23 mouse cellular contexts compared by ENCODE assay signal in the genomic region with DNA sequence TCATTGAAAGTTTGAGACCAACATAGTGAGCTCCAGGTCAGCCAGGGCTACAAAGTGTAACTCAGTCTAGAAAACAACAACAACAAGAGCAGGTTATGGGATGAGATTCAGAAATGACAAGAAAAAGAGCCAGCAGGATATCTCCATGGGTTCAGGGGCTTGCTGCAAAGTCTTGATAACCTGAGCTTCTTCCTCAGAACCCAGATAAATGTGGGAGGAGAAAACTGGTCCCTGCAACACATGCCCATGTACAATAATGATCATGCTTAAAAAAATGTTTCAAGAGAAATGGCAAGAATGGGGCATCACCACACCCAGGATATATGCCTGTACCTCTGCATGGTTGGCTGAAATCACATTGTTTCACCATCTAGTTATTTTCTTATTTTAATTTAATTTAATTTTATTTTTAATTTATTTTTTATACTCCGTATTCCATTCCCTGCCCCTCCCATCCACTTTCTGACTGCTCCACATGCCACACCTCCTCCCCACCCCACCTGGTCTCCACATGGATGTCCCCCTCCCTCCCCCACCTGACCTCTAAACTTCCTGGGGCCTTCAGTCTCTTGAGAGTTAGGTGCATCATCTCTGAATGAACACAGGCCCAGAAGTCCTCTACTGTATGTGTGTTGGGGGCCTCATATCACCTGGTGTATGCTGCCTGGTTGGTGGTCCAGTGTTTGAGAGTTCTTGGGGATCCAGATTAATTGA. TPM values are rescaled to one million over a fixed set of nuclear protein-coding genes. Genes with fewer than 3 reads are reported as not detected.
A peak's percentile ranks its signal among the peaks of the same experiment; 100 is the strongest.
DNase-seq lines count a peak whose midpoint lies in the region; ATAC-seq and TF ChIP-seq lines count a peak whose summit lies in the region.
"Had no signal": no experiment of that assay in that cellular context is flagged by ENCODE, and none has a peak within 500 bp of the region (broad histone marks: within the 10 kb centered on the region; RNA-seq: fewer than 3 reads in every experiment).

No protein-coding gene starts in this region.

- H3K79me2 ChIP-seq in MEL (ENCODE audit: control insufficient read depth, insufficient read depth, low read length, poor library complexity) = no peaks in the 10 kb centered on the region

- no peak overlapping the region for H3K4me3 ChIP-seq in MEL (ENCODE audit: control insufficient read depth in 1 of 2, insufficient read depth in 1 of 2, low read depth in 2 of 2, low read length in 2 of 2)
- no peak overlapping the region for H3K4me3 ChIP-seq in liver, embryonic 11.5 days (ENCODE audit: low read depth, low read length)
- H3K4me3 ChIP-seq in liver, postnatal 0 days (ENCODE audit: low read depth, low read length) = no peak overlapping the region
- H3K4me3 ChIP-seq in neural tube, embryonic 15.5 days (replicated peaks) = no peak overlapping the region
- H3K4me3 ChIP-seq in hindbrain, embryonic 12.5 days = no peak overlapping the region
- H3K4me3 ChIP-seq: forebrain, embryonic 10.5 days; heart, embryonic 12.5 days; hindbrain, embryonic 10.5 days; midbrain, embryonic 12.5 days had no signal

- H3K4me2 ChIP-seq in liver, embryonic 11.5 days = peak overlapping the region; percentile 26; the same call in 1 of the 2 replicates
- no peak overlapping the region for H3K4me2 ChIP-seq in liver, postnatal 0 days (ENCODE audit: low read depth, low read length)
- H3K4me2 ChIP-seq in neural tube, embryonic 15.5 days = no peak overlapping the region
- no peak overlapping the region for H3K4me2 ChIP-seq in hindbrain, embryonic 12.5 days (replicated peaks)
- H3K4me2 ChIP-seq: heart, embryonic 12.5 days; midbrain, embryonic 12.5 days had no signal

- no peak for TF ChIP-seq POLR2A in MEL (IDR thresholded peaks at IDR 0.05; ENCODE audit: control insufficient read depth in 1 of 2, insufficient read depth in 1 of 2, low read depth in 1 of 2, low read length in 2 of 2, poor library complexity in 1 of 2)

- H3K36me3 ChIP-seq in MEL (ENCODE audit: control insufficient read depth in 1 of 2, insufficient read depth in 2 of 2, low read length in 2 of 2) = peaks cover 0 to 9% of the 10 kb centered on the region in 2 experiments; a peak in 2 of 4 replicates
- no peaks in the 10 kb centered on the region for H3K36me3 ChIP-seq in liver, embryonic 11.5 days (ENCODE audit: control insufficient read depth, insufficient read depth, low read length)
- H3K36me3 ChIP-seq in liver, postnatal 0 days (replicated peaks; ENCODE audit: insufficient read depth, low read length) = no peaks in the 10 kb centered on the region
- no peaks in the 10 kb centered on the region for H3K36me3 ChIP-seq in neural tube, embryonic 15.5 days
- no peaks in the 10 kb centered on the region for H3K36me3 ChIP-seq in hindbrain, embryonic 12.5 days
- H3K36me3 ChIP-seq: forebrain, embryonic 10.5 days; heart, embryonic 12.5 days; hindbrain, embryonic 10.5 days; midbrain, embryonic 12.5 days had no signal

- 89% methylated on average over 1 of the region's 1 CpGs for WGBS in liver, embryonic 11.5 days
- WGBS in liver, postnatal 0 days (ENCODE audit: insufficient replicate concordance) = 79% methylated on average over 1 of the region's 1 CpGs
- WGBS in neural tube, embryonic 15.5 days = 97% methylated on average over 1 of the region's 1 CpGs
- 95% methylated on average over 1 of the region's 1 CpGs for WGBS in hindbrain, embryonic 12.5 days

- H3K27ac ChIP-seq in MEL (ENCODE audit: control insufficient read depth, low read depth, low read length) = no peak overlapping the region
- H3K27ac ChIP-seq in liver, embryonic 11.5 days (ENCODE audit: low read depth, low read length) = peak overlapping the region; percentile 32; the same call in 1 of the 2 replicates
- H3K27ac ChIP-seq in liver, postnatal 0 days (ENCODE audit: low read depth) = no peak overlapping the region
- H3K27ac ChIP-seq in neural tube, embryonic 15.5 days (replicated peaks) = no peak overlapping the region
- H3K27ac ChIP-seq in hindbrain, embryonic 12.5 days = no peak overlapping the region
- H3K27ac ChIP-seq: forebrain, embryonic 10.5 days; hindbrain, embryonic 10.5 days; hindbrain, postnatal 0 days; macrophage; midbrain, embryonic 12.5 days had no signal

- peak; percentile 85 to 86 for TF ChIP-seq EP300 in MEL (IDR thresholded peaks at IDR 0.05; ENCODE audit: low read depth in 1 of 2, low read length in 2 of 2)
- peak; percentile 73; the same call in 1 of the 2 replicates for TF ChIP-seq EP300 in liver, postnatal 0 days (IDR thresholded peaks at IDR 0.05; ENCODE audit: low read depth)

- no peak for TF ChIP-seq CTCF in MEL (IDR thresholded peaks at IDR 0.05 in 2 of 3, conservative IDR thresholded peaks at IDR 0.05 in 1 of 3; ENCODE audit: control insufficient read depth in 1 of 3, insufficient read depth in 1 of 3, low read depth in 2 of 3, low read length in 3 of 3, poor library complexity in 1 of 3, severe bottlenecking in 1 of 3)
- TF ChIP-seq CTCF in liver, postnatal 0 days (IDR thresholded peaks at IDR 0.05; ENCODE audit: low read depth) = no peak

- H3K9ac ChIP-seq in MEL (ENCODE audit: control insufficient read depth, low read depth, low read length, poor library complexity, severe bottlenecking) = no peak overlapping the region
- no peak overlapping the region for H3K9ac ChIP-seq in liver, embryonic 11.5 days (ENCODE audit: low read depth, low read length)
- no peak overlapping the region for H3K9ac ChIP-seq in liver, postnatal 0 days (replicated peaks)
- H3K9ac ChIP-seq in neural tube, embryonic 15.5 days (replicated peaks) = no peak overlapping the region
- H3K9ac ChIP-seq in hindbrain, embryonic 12.5 days = no peak overlapping the region
- H3K9ac ChIP-seq: heart, embryonic 12.5 days; midbrain, embryonic 12.5 days had no signal

- TF ChIP-seq RAD21 in MEL (IDR thresholded peaks at IDR 0.05; ENCODE audit: low read depth, low read length) = no peak

- H3K4me1 ChIP-seq in MEL (ENCODE audit: control insufficient read depth in 1 of 2, insufficient read depth in 2 of 2, low read length in 2 of 2) = peaks cover 6 to 13% of the 10 kb centered on the region in 2 experiments
- H3K4me1 ChIP-seq in liver, embryonic 11.5 days (replicated peaks; ENCODE audit: control insufficient read depth, insufficient read depth, low read length) = peaks cover 21% of the 10 kb centered on the region
- peaks cover 3% of the 10 kb centered on the region; the same call in 1 of the 2 replicates for H3K4me1 ChIP-seq in liver, postnatal 0 days (ENCODE audit: insufficient read depth)
- no peaks in the 10 kb centered on the region for H3K4me1 ChIP-seq in neural tube, embryonic 15.5 days
- no peaks in the 10 kb centered on the region for H3K4me1 ChIP-seq in hindbrain, embryonic 12.5 days
- H3K4me1 ChIP-seq: forebrain, embryonic 10.5 days; hindbrain, embryonic 10.5 days; midbrain, embryonic 12.5 days had no signal

- no peaks in the 10 kb centered on the region for H3K9me3 ChIP-seq in MEL (replicated peaks; ENCODE audit: insufficient read depth, low read length)
- H3K9me3 ChIP-seq in liver, embryonic 11.5 days (ENCODE audit: control insufficient read depth, low read length) = no peaks in the 10 kb centered on the region
- no peaks in the 10 kb centered on the region for H3K9me3 ChIP-seq in liver, postnatal 0 days (ENCODE audit: low read length)
- 0 out of 2 replicates have a peak, but pooled peaks cover 3% of the 10 kb centered on the region for H3K9me3 ChIP-seq in neural tube, embryonic 15.5 days (replicated peaks)
- no peaks in the 10 kb centered on the region for H3K9me3 ChIP-seq in hindbrain, embryonic 12.5 days (replicated peaks)
- H3K9me3 ChIP-seq: forebrain, embryonic 10.5 days; heart, embryonic 12.5 days; hindbrain, embryonic 10.5 days; midbrain, embryonic 12.5 days had no signal

- ATAC-seq in erythroblast, adult 5-6 weeks (replicated peaks; ENCODE audit: low FRiP score, poor library complexity, severe bottlenecking) = peak; percentile 78
- ATAC-seq in liver, embryonic 11.5 days (replicated peaks; ENCODE audit: low FRiP score) = peak; percentile 93
- peak; percentile 43; the same call in 1 of the 2 replicates for ATAC-seq in liver, postnatal 0 days
- ATAC-seq in neural tube, embryonic 15.5 days (ENCODE audit: low FRiP score) = no peak
- no peak for ATAC-seq in hindbrain, embryonic 12.5 days (ENCODE audit: low FRiP score)
- ATAC-seq: forebrain, embryonic 16.5 days; hindbrain, postnatal 0 days; intestine, postnatal 0 days; lung, postnatal 0 days; Patski had no signal

- DNase-seq in MEL (ENCODE audit: low read depth, low spot score) = peak; percentile 63
- no peak for DNase-seq in liver, embryonic 11.5 days (ENCODE audit: low spot score)
- peak; percentile 12 for DNase-seq in liver, postnatal 0 days
- DNase-seq in thymus, adult 18-20 months = no peak
- DNase-seq: adrenal gland, postnatal 36 days; cerebellum, adult 18-20 months; cerebellum, postnatal 36 days; gastrocnemius, postnatal 10 days; heart, postnatal 10 days; kidney, postnatal 4 days had no signal

- no peaks in the 10 kb centered on the region for H3K27me3 ChIP-seq in MEL (ENCODE audit: control insufficient read depth in 1 of 2, insufficient read depth in 2 of 2, low read length in 2 of 2)
- no peaks in the 10 kb centered on the region for H3K27me3 ChIP-seq in liver, embryonic 11.5 days (replicated peaks; ENCODE audit: control insufficient read depth, insufficient read depth, low read length)
- H3K27me3 ChIP-seq in liver, postnatal 0 days (ENCODE audit: insufficient read depth, low read length) = no peaks in the 10 kb centered on the region
- H3K27me3 ChIP-seq in neural tube, embryonic 15.5 days (replicated peaks) = no peaks in the 10 kb centered on the region
- no peaks in the 10 kb centered on the region for H3K27me3 ChIP-seq in hindbrain, embryonic 12.5 days
- H3K27me3 ChIP-seq: heart, embryonic 12.5 days; midbrain, embryonic 12.5 days; Patski had no signal

TF ChIP-seq in MEL, 35 proteins besides CTCF, POLR2A, EP300 and RAD21 (continues in another document):
- TF ChIP-seq USF1 (IDR thresholded peaks at IDR 0.05; ENCODE audit: low read depth, low read length) (no peak), RCOR1 (IDR thresholded peaks at IDR 0.05; ENCODE audit: low read depth, low read length) (peak; percentile 78), POLR2AphosphoS2 (IDR thresholded peaks at IDR 0.05; ENCODE audit: low read length) (no peak), GATA1 (IDR thresholded peaks at IDR 0.05; ENCODE audit: low read depth, low read length) (peak; percentile 89), SIN3A (IDR thresholded peaks at IDR 0.05; ENCODE audit: low read length) (peak; percentile 50)

RNA-seq across cellular contexts. Expression of gene Lpin2, which starts 37.0 kb away (rescaled TPM):
- 22.4 and 24.4 TPM in 2 replicates for total RNA-seq in MEL (2012; rRNA removed)
- 10 to 100 TPM in 1 of 2 experiments, not detected in 1; 32.1 TPM for polyA plus RNA-seq in MEL (2012; ENCODE audit: insufficient read depth in 1 of 2, insufficient read length in 2 of 2, low read depth in 1 of 2, low replicate concordance in 2 of 2, missing spikeins in 1 of 2)
- 751 and 838 TPM in 2 replicates for total RNA-seq in erythroblast, adult 5-6 weeks (2015; ENCODE audit: low replicate concordance)
- total RNA-seq in erythroblast, adult 5-6 weeks (2017; ENCODE audit: low replicate concordance) = 1,646 and 2,072 TPM in 2 replicates
- 37.7 and 37.9 TPM in 2 replicates for polyA plus RNA-seq in liver, embryonic 11.5 days (2014; fragmentation: Nextera tagmentation; extraction: Ambion mirVana)
- 34.0 and 44.5 TPM in 2 replicates for polyA plus RNA-seq in liver, postnatal 0 days (2015; fragmentation: Nextera tagmentation; extraction: Ambion mirVana)
- 42.3 and 42.6 TPM in 2 replicates for polyA plus RNA-seq in neural tube, embryonic 15.5 days (2015; fragmentation: Nextera tagmentation; extraction: Ambion mirVana)
- polyA plus RNA-seq in hindbrain, embryonic 12.5 days (2016; fragmentation: Nextera tagmentation; extraction: Ambion mirVana) = 42.8 and 43.1 TPM in 2 replicates

Comparison
In these comparisons a context has a peak if more than half of its experiments do, and no peak if none do; other contexts are left out.
1. DNase-seq: peak in MEL (single experiment) and liver, postnatal 0 days (single experiment); none in liver, embryonic 11.5 days (single experiment) and thymus, adult 18-20 months (0 of 2).
2. ATAC-seq: peak in erythroblast, adult 5-6 weeks (single experiment), liver, embryonic 11.5 days (single experiment) and liver, postnatal 0 days (single experiment); none in neural tube, embryonic 15.5 days (single experiment) and hindbrain, embryonic 12.5 days (single experiment).